Mouse (Mus musculus) heart, embryonic 11.5 days (tissue): ENCODE measurements around the gene Hspg2. TPM values are rescaled to one million over a fixed set of nuclear protein-coding genes. Genes with fewer than 3 reads are reported as not detected.

ENCODE experiments used
- ATAC-seq: fragments of 200-750 bp; cut with Nextera tagmentation; replicated peaks from 2 replicates; pipeline ENCODE4 v1.8.0; 2017; ENCODE audit warnings: moderate library complexity; ENCODE audit not compliant: insufficient number of reproducible peaks, low FRiP score, low TSS enrichment
- H3K27ac ChIP-seq: fragments of 300-500 bp; sonication (generic); 2 replicates; pipeline ENCODE4 v1.5.1; 2014; ENCODE audit warnings: mild to moderate bottlenecking, low read depth, low read length
- H3K27me3 ChIP-seq: fragments of 300-500 bp; sonication (generic); 2 replicates; pipeline ENCODE4 v1.6.1; 2014; ENCODE audit warnings: mild to moderate bottlenecking, low read length, mixed read lengths; ENCODE audit not compliant: control insufficient read depth, insufficient read depth
- H3K36me3 ChIP-seq: fragments of 300-500 bp; sonication (generic); 2 replicates; pipeline ENCODE4 v1.6.1; 2014; ENCODE audit warnings: mild to moderate bottlenecking, low read length, moderate library complexity, mixed read lengths; ENCODE audit not compliant: control insufficient read depth, insufficient read depth
- H3K4me1 ChIP-seq: fragments of 300-500 bp; sonication (generic); 2 replicates; pipeline ENCODE4 v1.6.1; 2014; ENCODE audit warnings: low read length; ENCODE audit not compliant: control insufficient read depth, insufficient read depth
- H3K4me2 ChIP-seq: fragments of 300-500 bp; sonication (generic); 2 replicates; pipeline ENCODE4 v1.6.1; 2014; ENCODE audit warnings: mild to moderate bottlenecking, moderate library complexity
- H3K4me3 ChIP-seq: fragments of 300-500 bp; sonication (generic); 2 replicates; pipeline ENCODE4 v1.5.1; 2014; ENCODE audit warnings: low read depth, low read length
- H3K9ac ChIP-seq: fragments of 300-500 bp; sonication (generic); 2 replicates; pipeline ENCODE4 v1.6.1; 2014; ENCODE audit warnings: mild to moderate bottlenecking, low read depth, low read length, moderate library complexity
- H3K9me3 ChIP-seq: fragments of 300-500 bp; sonication (generic); replicated peaks from 2 replicates; pipeline ENCODE4 v1.6.1; 2016; ENCODE audit warnings: low read length; ENCODE audit not compliant: control insufficient read depth
- WGBS: fragments of 180-500 bp; shearing (Covaris S2); extraction: QIAGEN DNeasy Blood & Tissue Kit; methylation state at CpG from one replicate; pipeline ENCODE4 v1.1.7; 2014; ENCODE audit not compliant: insufficient replicate concordance; 5-methylcytosine and 5-hydroxymethylcytosine counted together
- polyA plus RNA-seq: library from polyadenylated mRNA; unstranded; fragments of >200 nt; fragmentation: Nextera tagmentation; extraction: Ambion mirVana; gene quantifications from 2 replicates; pipeline ENCODE4 v1.2.1, GENCODE M21; 2014

Hspg2 gene
- polyA plus RNA-seq, 1 experiment from 2014 or later: 55.5 TPM

GRCm38 (mm10) chr4:137480993-137481340 lies 12.4 kb downstream of the Hspg2 start:
- H3K36me3 ChIP-seq: no peaks in the 10 kb centered on the region
- H3K4me1 ChIP-seq: peaks cover 93% of the 10 kb centered on the region
- H3K27me3 ChIP-seq: no peaks in the 10 kb centered on the region
- H3K27ac ChIP-seq: peak overlapping the region; percentile 73
- no peak overlapping the region for H3K4me3 ChIP-seq
- H3K4me2 ChIP-seq: no peak overlapping the region
- no peak for ATAC-seq
- H3K9me3 ChIP-seq: no peaks in the 10 kb centered on the region
- H3K9ac ChIP-seq: no peak overlapping the region
- 32% methylated on average over 1 of the region's 1 CpGs for WGBS

- ATAC-seq: no peak
- Histone ChIP-seq H3K27ac (peak overlapping the region; percentile 73), H3K27me3 (no peaks in the 10 kb centered on the region), H3K4me1 (peaks cover 93% of the 10 kb centered on the region), H3K4me2 (peak overlapping the region; percentile 14; the same call in 1 of the 2 replicates), H3K9ac (no peak overlapping the region), H3K9me3 (no peaks in the 10 kb centered on the region), H3K36me3 (no peaks in the 10 kb centered on the region), H3K4me3 (no peak overlapping the region)
- 38% methylated on average over 13 of the region's 13 CpGs for WGBS
Measured at GRCm38 (mm10) chr4:137481381-137482030, 12.9 kb downstream of the Hspg2 start.

GRCm38 (mm10) chr4:137483871-137484270 lies 15.3 kb downstream of the Hspg2 start:
- no peak for ATAC-seq

GRCm38 (mm10) chr4:137484586-137484985 lies 16.0 kb downstream of the Hspg2 start:
- 64% methylated on average over 7 of the region's 7 CpGs for WGBS
- H3K4me3 ChIP-seq: no peak overlapping the region
- no peak overlapping the region; the same call in none of the 2 replicates for H3K4me2 ChIP-seq
- peaks cover 93% of the 10 kb centered on the region for H3K4me1 ChIP-seq
- no peaks in the 10 kb centered on the region for H3K36me3 ChIP-seq
- no peak overlapping the region for H3K9ac ChIP-seq
- no peaks in the 10 kb centered on the region for H3K9me3 ChIP-seq
- ATAC-seq: no peak
- peak overlapping the region; percentile 96 for H3K27ac ChIP-seq
- H3K27me3 ChIP-seq: no peaks in the 10 kb centered on the region

More at GRCm38 (mm10) chr4:137483871-137484270, 15.3 kb downstream of the Hspg2 start:
- H3K4me1 ChIP-seq: peaks cover 93% of the 10 kb centered on the region
- no peaks in the 10 kb centered on the region for H3K27me3 ChIP-seq
- H3K36me3 ChIP-seq: no peaks in the 10 kb centered on the region
- H3K4me3 ChIP-seq: no peak overlapping the region
- no peaks in the 10 kb centered on the region for H3K9me3 ChIP-seq
- no peak overlapping the region for H3K9ac ChIP-seq
- H3K27ac ChIP-seq: peak overlapping the region; percentile 96
- 24% methylated on average over 16 of the region's 16 CpGs for WGBS
- no peak overlapping the region; the same call in 1 of the 2 replicates for H3K4me2 ChIP-seq

- Histone ChIP-seq H3K27me3 (no peaks in the 10 kb centered on the region), H3K27ac (peak overlapping the region; percentile 96), H3K4me1 (peaks cover 93% of the 10 kb centered on the region), H3K4me3 (no peak overlapping the region), H3K36me3 (no peaks in the 10 kb centered on the region), H3K4me2 (peak overlapping the region; percentile 43), H3K9me3 (no peaks in the 10 kb centered on the region), H3K9ac (peak overlapping the region; percentile 66; the same call in 1 of the 2 replicates)
- no peak for ATAC-seq
- 27% methylated on average over 14 of the region's 14 CpGs for WGBS
Measured at GRCm38 (mm10) chr4:137485258-137485960, 16.8 kb downstream of the Hspg2 start.

- Histone ChIP-seq H3K9me3 (no peaks in the 10 kb centered on the region), H3K27ac (peak overlapping the region; percentile 96), H3K4me3 (no peak overlapping the region), H3K9ac (peak overlapping the region; percentile 66), H3K36me3 (no peaks in the 10 kb centered on the region), H3K27me3 (no peaks in the 10 kb centered on the region), H3K4me2 (peak overlapping the region; percentile 43), H3K4me1 (peaks cover 87% of the 10 kb centered on the region)
- 16% methylated on average over 20 of the region's 20 CpGs for WGBS
- no peak for ATAC-seq
Measured at GRCm38 (mm10) chr4:137486081-137487014, 17.8 kb downstream of the Hspg2 start.

- WGBS: 23% methylated on average over 10 of the region's 10 CpGs
- ATAC-seq: peak; percentile 35; the same call in 1 of the 2 replicates
Measured at GRCm38 (mm10) chr4:137487286-137488000, 18.9 kb downstream of the Hspg2 start.

GRCm38 (mm10) chr4:137488038-137488437 lies 19.5 kb downstream of the Hspg2 start:
- no peaks in the 10 kb centered on the region for H3K27me3 ChIP-seq
- H3K9ac ChIP-seq: peak overlapping the region; percentile 68
- H3K4me3 ChIP-seq: no peak overlapping the region
- H3K4me2 ChIP-seq: peak overlapping the region; percentile 43
- H3K9me3 ChIP-seq: no peaks in the 10 kb centered on the region
- H3K4me1 ChIP-seq: peaks cover 80% of the 10 kb centered on the region
- H3K36me3 ChIP-seq: no peaks in the 10 kb centered on the region
- WGBS: 17% methylated on average over 11 of the region's 11 CpGs
- ATAC-seq: no peak
- peak overlapping the region; percentile 96 for H3K27ac ChIP-seq

More at GRCm38 (mm10) chr4:137487286-137488000, 18.9 kb downstream of the Hspg2 start:
- peak overlapping the region; percentile 43 for H3K4me2 ChIP-seq
- H3K27me3 ChIP-seq: no peaks in the 10 kb centered on the region
- H3K36me3 ChIP-seq: no peaks in the 10 kb centered on the region
- peak overlapping the region; percentile 96 for H3K27ac ChIP-seq
- peak overlapping the region; percentile 66 for H3K9ac ChIP-seq
- no peaks in the 10 kb centered on the region for H3K9me3 ChIP-seq
- H3K4me1 ChIP-seq: peaks cover 78% of the 10 kb centered on the region
- H3K4me3 ChIP-seq: no peak overlapping the region
